Mouse (Mus musculus) adrenal gland, postnatal 14 days (tissue): ENCODE results near the gene Robo3. TPM values are rescaled to one million over a fixed set of nuclear protein-coding genes. Genes with fewer than 3 reads are reported as not detected.
A peak's percentile ranks its signal among the peaks of the same experiment; 100 is the strongest.

Source experiments
- DNase-seq: peaks from one replicate; pipeline ENCODE4 v3.0.0; 2021; ENCODE audit warnings: mixed read lengths
- total RNA-seq: library from RNA; stranded (reverse); gene quantifications from 2 replicates; pipeline ENCODE4 v1.2.3, GENCODE M21; 2021

Gene Robo3
- total RNA-seq, 1 experiment from 2014 or later = 0.30 TPM

GRCm38 (mm10) chr9:37430582-37430981 is 2.5 kb downstream of the Robo3 start:
- peak; percentile 89 for DNase-seq

- no peak for DNase-seq
These were observed 3.7 kb downstream of the Robo3 start for GRCm38 (mm10) chr9:37429326-37429725.

- peak; percentile 56 for DNase-seq
These were observed 11.8 kb downstream of the Robo3 start for GRCm38 (mm10) chr9:37421239-37421638.

- DNase-seq = peak; percentile 94
These were observed 12.4 kb downstream of the Robo3 start for GRCm38 (mm10) chr9:37420676-37421075.

- no peak for DNase-seq
These were observed 14.3 kb downstream of the Robo3 start for GRCm38 (mm10) chr9:37418791-37419190.

- no peak for DNase-seq
These were observed 18.4 kb downstream of the Robo3 start for GRCm38 (mm10) chr9:37414666-37415065.

- no peak for DNase-seq
These were observed 20.1 kb downstream of the Robo3 start for GRCm38 (mm10) chr9:37412989-37413388.

- no peak for DNase-seq
These were observed 23.2 kb downstream of the Robo3 start for GRCm38 (mm10) chr9:37409698-37410445.

- no peak for DNase-seq
These were observed 25.1 kb downstream of the Robo3 start for GRCm38 (mm10) chr9:37407850-37408502.

GRCm38 (mm10) chr9:37406372-37406771 is 26.7 kb downstream of the Robo3 start:
- DNase-seq = peak; percentile 55

GRCm38 (mm10) chr9:37403011-37403410 is 30.0 kb downstream of the Robo3 start:
- DNase-seq = no peak

- DNase-seq = no peak
These were observed 30.5 kb downstream of the Robo3 start for GRCm38 (mm10) chr9:37402501-37402900.

- DNase-seq = peak; percentile 47
These were observed 31.2 kb downstream of the Robo3 start, which contains the start of gene Robo4 for GRCm38 (mm10) chr9:37401802-37402201. Gene Robo4 (plus strand): TSS chr9:37401897.

GRCm38 (mm10) chr9:37400585-37400984 is 32.5 kb downstream of the Robo3 start:
- peak; percentile 52 for DNase-seq

GRCm38 (mm10) chr9:37393482-37394131 is 39.4 kb downstream of the Robo3 start:
- no peak for DNase-seq

GRCm38 (mm10) chr9:37392071-37392470 is 41.0 kb downstream of the Robo3 start:
- no peak for DNase-seq

GRCm38 (mm10) chr9:37390891-37391290 is 42.2 kb downstream of the Robo3 start:
- no peak for DNase-seq

- peak; percentile 72 for DNase-seq
These were observed 48.5 kb downstream of the Robo3 start for GRCm38 (mm10) chr9:37384284-37385182.

- DNase-seq = no peak
These were observed 49.9 kb downstream of the Robo3 start for GRCm38 (mm10) chr9:37383161-37383560.

- DNase-seq = peak; percentile 26
These were observed 57.3 kb downstream of the Robo3 start for GRCm38 (mm10) chr9:37375718-37376117.

- no peak for DNase-seq
These were observed 61.7 kb downstream of the Robo3 start for GRCm38 (mm10) chr9:37371232-37371801.

- DNase-seq = peak; percentile 32
These were observed 64.2 kb downstream of the Robo3 start for GRCm38 (mm10) chr9:37368860-37369259.
